Mouse (Mus musculus): ENCODE measurements at regions not wholly inside any gene's neighbourhood (a gene's known extent, or its start where the extent isn't known, plus 50 kb on each side); places are given as distances from the start of the nearest gene placed in this dataset.

GRCm38 (mm10) chr9:68109841-68110240 is 269.6 kb downstream of the Vps13c start:
- TF ChIP-seq EP300 (IDR thresholded peaks at IDR 0.05; ENCODE audit: insufficient read depth, low read depth, low read length) (no peak), CTCF (IDR thresholded peaks at IDR 0.05) (no peak)
